Mouse (Mus musculus): Measurements from ENCODE around the gene Wdhd1. TPM values are rescaled to one million over a fixed set of nuclear protein-coding genes. Genes with fewer than 3 reads are reported as not detected.

The Wdhd1 gene
- total and polyA plus RNA-seq, 3 experiments = 37.1 to 81.0 (median 61.4) TPM

DNA sequence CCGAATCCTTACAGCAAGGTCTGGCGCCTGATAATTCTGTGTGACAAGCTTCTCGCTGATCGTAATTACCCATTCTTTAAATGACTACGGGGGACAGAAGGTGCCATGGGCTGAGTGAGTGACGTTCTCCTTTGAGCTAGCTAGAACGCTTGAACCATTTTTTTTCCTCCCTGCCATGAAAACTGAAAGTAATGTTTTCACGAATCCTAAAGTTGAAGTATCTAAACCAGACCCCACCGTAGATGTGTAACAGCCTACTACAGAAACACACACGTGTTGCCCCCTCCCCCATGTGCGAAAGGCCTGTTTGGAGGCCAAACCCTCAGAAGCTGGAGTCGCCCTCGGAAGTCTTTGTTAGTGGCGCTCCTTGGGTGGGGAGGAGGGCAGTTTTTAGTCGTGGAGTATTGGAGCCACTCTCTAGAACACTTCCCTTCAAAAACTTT, 22.2 kb upstream of the Wdhd1 start:
- H3K4me1 ChIP-seq (ENCODE audit: control insufficient read depth in 1 of 2, insufficient read depth in 2 of 2) = peaks cover 0 to 68% of the 10 kb centered on the region in 2 experiments; a peak in 3 of 4 replicates
- peak overlapping the region; percentile 46 for H3K27ac ChIP-seq (ENCODE audit: insufficient read depth, low read depth)
- dilution Hi-C loops (cut with MboI; ENCODE audit: extremely low pct_ligation_motif_present, extremely low pct_unique_long_range_greater_than_20kb, low sequenced_read_pairs) (no loop called here), in situ Hi-C loops (cut with MboI; ENCODE audit: low pct_ligation_motif_present, low pct_unique_long_range_greater_than_20kb, low sequenced_read_pairs) (no loop called here)
- no peaks in the 10 kb centered on the region for H3K9me3 ChIP-seq (replicated peaks; ENCODE audit: low read length)
- DNase-seq (ENCODE audit: extremely low read depth) = peak; percentile 52
- no peaks in the 10 kb centered on the region for H3K27me3 ChIP-seq (replicated peaks)
- peak overlapping the region; percentile 94 for H3K9ac ChIP-seq (ENCODE audit: insufficient read depth, low read depth)
- H3K79me2 ChIP-seq (replicated peaks; ENCODE audit: control insufficient read depth, extremely low read depth, insufficient read depth, poor library complexity, severe bottlenecking) = peaks cover 56% of the 10 kb centered on the region
- peak overlapping the region; percentile 98 for H3K4me2 ChIP-seq (ENCODE audit: insufficient read depth, low read depth, poor library complexity, severe bottlenecking)
- H3K4me3 ChIP-seq (replicated peaks in 1 of 3; ENCODE audit: low read depth in 2 of 3, low read length in 2 of 3, poor library complexity in 1 of 3) = peak overlapping the region; percentile 65 to 97 (median 83)
- H3K36me3 ChIP-seq (replicated peaks in 1 of 2; ENCODE audit: control insufficient read depth in 1 of 2, insufficient read depth in 1 of 2, low read length in 1 of 2) = peaks cover 15 to 31% of the 10 kb centered on the region in 2 experiments
- TF ChIP-seq RCOR1 (conservative IDR thresholded peaks at IDR 0.05; ENCODE audit: low read depth, low read length) (no peak), ELF1 (IDR thresholded peaks at IDR 0.05; ENCODE audit: low read depth, low read length) (no peak), POLR2A (IDR thresholded peaks at IDR 0.05; ENCODE audit: low read depth, low read length) (peak; percentile 33; the same call in 1 of the 2 replicates), BHLHE40 (IDR thresholded peaks at IDR 0.05; ENCODE audit: low read depth, low read length) (peak; percentile 43; the same call in 1 of the 2 replicates), ZNF384 (IDR thresholded peaks at IDR 0.05; ENCODE audit: low read depth, low read length) (0 out of 2 replicates have a peak, but pooled peaks have one; percentile 41), MAX (IDR thresholded peaks at IDR 0.05; ENCODE audit: low read length) (peak; percentile 88), SIN3A (IDR thresholded peaks at IDR 0.05; ENCODE audit: low read length) (peak; percentile 78), MXI1 (IDR thresholded peaks at IDR 0.05; ENCODE audit: low read depth, low read length) (peak; percentile 95), MYC (IDR thresholded peaks at IDR 0.05; ENCODE audit: low read depth, low read length) (peak; percentile 94), E2F4 (IDR thresholded peaks at IDR 0.05; ENCODE audit: insufficient replicate concordance, low read depth, low read length) (no peak)

DNA sequence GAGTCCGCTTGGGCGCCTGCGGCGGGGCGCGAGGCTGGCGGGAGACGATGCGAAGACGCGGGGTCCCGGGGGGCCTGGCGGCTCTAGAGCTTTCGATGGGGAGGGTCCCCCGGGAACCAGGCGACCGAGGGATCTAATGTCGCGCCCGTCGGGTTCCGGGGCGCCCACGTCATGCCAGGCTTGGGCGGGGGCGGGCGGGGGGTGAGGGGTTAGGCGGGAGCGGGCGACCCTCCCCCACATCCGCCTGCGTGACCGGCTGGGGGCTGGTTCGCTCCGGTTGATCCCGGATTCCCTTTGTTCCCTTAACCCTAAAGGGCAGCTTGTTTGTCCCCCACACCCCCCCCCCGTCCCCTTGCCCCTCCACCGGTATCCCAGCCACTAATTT, 21.7 kb upstream of the Wdhd1 start:
- no peak for DNase-seq (ENCODE audit: extremely low read depth)
- TF ChIP-seq ETS1 (conservative IDR thresholded peaks at IDR 0.05; ENCODE audit: low read depth, low read length) = no peak
- no peak for TF ChIP-seq TCF12 (IDR thresholded peaks at IDR 0.05; ENCODE audit: low read depth, low read length)
- TF ChIP-seq PAX5 (IDR thresholded peaks at IDR 0.05; ENCODE audit: low read length) = no peak
- TF ChIP-seq EP300 (IDR thresholded peaks at IDR 0.05; ENCODE audit: low read length) = no peak
- TF ChIP-seq CTCF (conservative IDR thresholded peaks at IDR 0.05 in 1 of 2, IDR thresholded peaks at IDR 0.05 in 1 of 2; ENCODE audit: low read depth in 2 of 2, low read length in 2 of 2) = no peak
- no peak for TF ChIP-seq MAX (IDR thresholded peaks at IDR 0.05; ENCODE audit: low read length)
- TF ChIP-seq RAD21 (IDR thresholded peaks at IDR 0.05; ENCODE audit: low read depth, low read length) = no peak
- TF ChIP-seq MXI1 (IDR thresholded peaks at IDR 0.05; ENCODE audit: low read depth, low read length) = no peak
- no peak for TF ChIP-seq MAZ (IDR thresholded peaks at IDR 0.05; ENCODE audit: low read depth, low read length)
- no peak for TF ChIP-seq JUN (IDR thresholded peaks at IDR 0.05; ENCODE audit: insufficient read depth, low read depth, low read length)
- no peak for TF ChIP-seq CHD1 (IDR thresholded peaks at IDR 0.05; ENCODE audit: low read depth, low read length)
- TF ChIP-seq ZMIZ1 (IDR thresholded peaks at IDR 0.05; ENCODE audit: low read depth, low read length) = no peak
- TF ChIP-seq USF1 (IDR thresholded peaks at IDR 0.05; ENCODE audit: low read depth, low read length) = no peak
- no peak for TF ChIP-seq TBP (conservative IDR thresholded peaks at IDR 0.05; ENCODE audit: low read depth, low read length)
- no peak for TF ChIP-seq BHLHE40 (IDR thresholded peaks at IDR 0.05; ENCODE audit: low read depth, low read length)
- no peak for TF ChIP-seq ZNF384 (IDR thresholded peaks at IDR 0.05; ENCODE audit: low read depth, low read length)
- no peak for TF ChIP-seq POLR2A (IDR thresholded peaks at IDR 0.05; ENCODE audit: low read depth, low read length)
- no peak for TF ChIP-seq IRF4 (IDR thresholded peaks at IDR 0.05; ENCODE audit: low read depth, low read length)
- TF ChIP-seq KAT2A (IDR thresholded peaks at IDR 0.05; ENCODE audit: insufficient replicate concordance, low read length) = no peak
- Histone ChIP-seq H3K9me3 (replicated peaks; ENCODE audit: low read length) (no peaks in the 10 kb centered on the region), H3K4me3 (replicated peaks in 1 of 3; ENCODE audit: low read depth in 2 of 3, low read length in 2 of 3, poor library complexity in 1 of 3) (peak overlapping the region; percentile 65 to 97 (median 83)), H3K79me2 (replicated peaks; ENCODE audit: control insufficient read depth, extremely low read depth, insufficient read depth, poor library complexity, severe bottlenecking) (peaks cover 52% of the 10 kb centered on the region), H3K4me1 (ENCODE audit: control insufficient read depth in 1 of 2, insufficient read depth in 2 of 2) (peaks cover 0 to 67% of the 10 kb centered on the region in 2 experiments; a peak in 3 of 4 replicates), H3K27ac (ENCODE audit: insufficient read depth, low read depth) (peak overlapping the region; percentile 72; the same call in 1 of the 2 replicates), H3K27me3 (replicated peaks) (no peaks in the 10 kb centered on the region), H3K9ac (ENCODE audit: insufficient read depth, low read depth) (peak overlapping the region; percentile 94), H3K36me3 (replicated peaks in 1 of 2; ENCODE audit: control insufficient read depth in 1 of 2, insufficient read depth in 1 of 2, low read length in 1 of 2) (peaks cover 14 to 29% of the 10 kb centered on the region in 2 experiments), H3K4me2 (ENCODE audit: insufficient read depth, low read depth, poor library complexity, severe bottlenecking) (peak overlapping the region; percentile 98; the same call in 1 of the 2 replicates)
- dilution Hi-C loops (cut with MboI; ENCODE audit: extremely low pct_ligation_motif_present, extremely low pct_unique_long_range_greater_than_20kb, low sequenced_read_pairs) (no loop called here), in situ Hi-C loops (cut with MboI; ENCODE audit: low pct_ligation_motif_present, low pct_unique_long_range_greater_than_20kb, low sequenced_read_pairs) (no loop called here)

All from CH12.LX (cell line).